1 mouse cellular context compared by ENCODE assay signal in the genomic region with DNA sequence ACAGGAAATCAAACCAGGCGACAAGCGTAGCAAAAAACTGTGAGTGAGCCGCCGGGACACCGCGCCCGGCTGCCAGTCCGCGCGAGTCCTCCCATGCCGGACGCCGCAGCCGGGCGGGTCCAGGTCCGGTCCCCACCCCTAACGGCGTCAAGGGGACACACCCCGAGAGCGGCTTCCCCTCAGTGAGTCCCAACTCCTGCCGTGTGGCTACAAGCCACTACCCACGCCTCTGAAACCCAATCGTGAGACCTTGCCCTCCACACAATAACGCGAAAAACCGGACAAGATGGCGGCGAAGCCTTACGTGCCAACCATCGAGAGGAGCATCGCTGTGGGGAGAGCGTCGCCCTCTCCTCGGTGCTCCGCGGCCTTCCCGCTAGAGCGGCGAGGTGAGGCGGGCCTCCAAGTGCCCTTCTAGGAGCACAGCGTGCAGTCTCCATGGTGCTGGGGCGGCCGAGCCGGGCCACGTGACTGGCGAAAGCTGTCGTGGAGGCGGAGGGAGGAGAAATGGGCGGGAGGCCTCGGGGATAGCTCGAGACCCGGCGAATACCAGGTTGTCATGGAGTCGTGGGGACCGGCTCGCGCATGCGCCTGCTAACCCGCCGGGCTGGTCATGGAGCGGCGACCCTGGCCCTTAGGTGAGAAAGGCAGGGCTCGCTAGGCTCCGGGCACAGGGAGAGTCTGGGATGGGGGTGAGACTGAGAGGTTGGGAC.
TF ChIP-seq lines count a peak whose summit lies in the region.

A gene (plus strand): TSS at position 182 of the 713 bp plus-strand sequence.

TF ChIP-seq in myocyte, 11 proteins besides CTCF, POLR2A, EP300 and RAD21 (continued from another document):
- TF ChIP-seq MYOD1 (IDR thresholded peaks at IDR 0.05; ENCODE audit: control insufficient read depth in 1 of 3, insufficient read length in 2 of 3, low read depth in 2 of 3) (peak in 1 of 3 experiments; percentile 34), USF1 (IDR thresholded peaks at IDR 0.05; ENCODE audit: low read depth) (peak; percentile 97)
